Mouse (Mus musculus) G1E (cell line): ENCODE measurements around the gene Wnk3.

Experiments
- CTCF ChIP-seq: IDR thresholded peaks from 2 replicates; pipeline ENCODE4 v1.5.1; 2012; ENCODE audit warnings: low read depth, low read length, inconsistent platforms, mixed read lengths
- POLR2AphosphoS5 ChIP-seq: IDR thresholded peaks from 2 replicates; pipeline ENCODE4 v1.6.1; 2012; ENCODE audit warnings: low read depth, low read length, inconsistent platforms; ENCODE audit not compliant: insufficient replicate concordance
- TAL1 ChIP-seq: conservative IDR thresholded peaks from 2 replicates; pipeline ENCODE4 v1.6.1; 2012; ENCODE audit warnings: low read depth, low read length, inconsistent platforms, mixed read lengths

DNA sequence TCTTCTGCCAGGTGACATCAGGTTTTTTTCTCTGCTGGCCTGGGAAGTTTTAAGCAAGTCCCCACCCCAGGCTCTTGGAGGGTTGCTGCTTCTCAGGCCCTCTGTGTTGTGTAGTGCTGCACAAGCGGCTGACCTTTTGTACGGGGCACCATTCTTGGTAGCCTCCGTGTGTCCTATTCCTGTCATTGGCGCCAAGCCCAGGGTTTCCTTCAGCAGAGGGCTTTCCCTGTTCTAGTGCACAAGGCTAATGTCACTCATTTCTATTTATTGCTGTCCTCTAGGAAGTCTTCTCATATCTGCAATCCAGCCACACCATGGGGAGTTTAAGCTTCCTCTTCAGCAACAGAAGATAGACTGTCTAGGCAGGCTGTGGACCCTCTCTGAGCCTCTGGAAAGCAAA, 139.9 kb downstream of the Wnk3 start:
- TF ChIP-seq TAL1 (no peak), CTCF (no peak), POLR2AphosphoS5 (no peak)
